Mouse (Mus musculus) common myeloid progenitor, adult 5-6 weeks (primary cell): ENCODE data around the gene Gdpd5. TPM values are rescaled to one million over a fixed set of nuclear protein-coding genes. Genes with fewer than 3 reads are reported as not detected.

Source experiments
- ATAC-seq: replicated peaks from 2 replicates; pipeline ENCODE4 v1.8.0; 2016; ENCODE audit warnings: low read depth, mild to moderate bottlenecking, moderate TSS enrichment, inconsistent platforms; ENCODE audit not compliant: poor library complexity, severe bottlenecking
- total RNA-seq: library from RNA; stranded (forward); fragments of 200-1000, 187-1606 nt; gene quantifications from 2 replicates; pipeline ENCODE4 v1.2.3, GENCODE M21; 2017

The Gdpd5 gene
- total RNA-seq, 1 experiment from 2014 or later: not detected

DNA sequence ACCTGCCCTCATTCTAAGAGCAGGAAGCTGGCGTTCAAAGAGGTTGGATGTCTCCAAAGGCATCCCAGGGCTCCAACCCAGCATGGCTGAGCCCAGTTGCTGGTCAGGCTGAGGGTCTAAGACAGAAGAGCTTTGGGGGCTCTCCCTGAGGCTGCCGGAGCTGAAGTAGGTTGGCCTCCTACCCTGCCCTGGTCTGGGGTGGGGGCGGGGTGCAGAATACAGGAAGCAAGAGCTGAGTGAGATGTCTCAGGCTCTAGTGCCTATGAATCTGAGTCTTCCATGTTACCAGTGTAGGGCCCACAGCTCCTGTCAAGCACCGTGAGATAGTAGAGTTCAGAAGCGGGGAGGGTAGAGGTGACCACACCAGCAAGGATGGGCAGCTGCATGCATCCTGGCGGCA is 51.6 kb downstream of the Gdpd5 start:
- ATAC-seq: no peak

DNA sequence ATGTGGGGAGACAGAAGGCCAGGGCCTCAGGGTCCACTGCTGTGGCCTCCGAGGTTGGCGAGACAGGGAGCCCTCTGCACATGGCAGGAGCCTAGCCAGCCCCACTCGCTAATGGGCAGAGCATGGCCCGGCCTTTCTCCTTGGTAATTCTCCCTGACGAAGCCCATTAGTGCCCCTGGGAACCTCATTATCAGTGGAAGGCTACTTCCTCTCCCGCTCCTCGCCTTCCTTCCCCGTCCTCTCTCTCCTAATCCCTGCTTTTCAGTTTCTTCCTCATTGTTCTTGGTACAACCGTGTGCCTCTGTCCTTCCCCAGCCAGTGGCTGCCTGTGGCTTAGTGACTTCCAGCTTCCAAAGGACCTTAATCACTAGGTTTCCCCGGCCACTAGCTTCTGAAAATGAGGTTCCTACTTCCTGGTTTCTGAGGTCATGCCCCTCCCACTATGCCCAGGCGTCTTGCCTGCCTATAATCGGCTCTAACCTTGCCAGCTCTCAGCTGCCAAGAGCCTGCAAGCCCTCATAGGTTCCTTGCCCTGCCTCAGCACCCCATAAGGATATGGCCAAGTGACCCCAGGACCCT is 53.5 kb downstream of the Gdpd5 start:
- peak; percentile 71 for ATAC-seq

DNA sequence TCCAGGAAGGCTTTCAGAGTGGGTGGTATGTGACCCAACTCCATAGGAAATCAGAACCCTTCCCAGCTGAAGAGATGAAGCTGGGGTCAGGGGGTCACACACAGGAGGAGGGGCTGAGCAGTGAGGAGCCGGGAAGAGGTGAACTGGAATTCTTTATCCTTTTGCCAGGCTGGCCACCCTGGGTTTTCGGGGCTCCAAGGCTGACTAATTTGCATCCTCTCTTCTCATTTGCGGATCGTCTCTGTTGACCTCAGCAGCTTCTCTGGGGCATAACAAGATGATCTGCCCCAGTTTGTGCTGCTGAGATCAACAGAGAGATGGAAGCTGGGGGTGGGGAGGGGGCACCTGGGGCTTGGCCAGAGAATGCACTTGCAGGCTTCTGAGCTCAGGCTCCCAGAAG is 55.3 kb downstream of the Gdpd5 start:
- ATAC-seq: no peak

DNA sequence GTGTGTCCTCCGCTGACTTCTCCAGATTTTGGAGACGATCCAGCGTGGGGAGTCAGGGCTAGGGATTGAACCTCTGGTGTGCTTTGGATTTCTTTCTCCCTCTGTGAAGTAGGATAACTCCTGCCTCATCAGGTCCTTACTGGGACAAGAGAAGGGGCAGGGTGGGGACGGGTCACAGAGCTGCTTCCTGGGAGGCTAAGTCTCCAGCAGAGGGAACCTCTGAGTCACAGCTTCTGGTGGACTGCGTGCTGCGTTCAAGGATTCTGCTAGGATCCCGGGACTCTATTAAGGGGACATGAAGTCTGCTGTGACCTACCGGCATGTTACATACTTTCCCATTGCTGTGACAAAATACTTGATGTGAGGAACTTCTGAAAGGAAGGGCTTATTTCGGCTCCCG is 57.7 kb downstream of the Gdpd5 start:
- no peak for ATAC-seq

DNA sequence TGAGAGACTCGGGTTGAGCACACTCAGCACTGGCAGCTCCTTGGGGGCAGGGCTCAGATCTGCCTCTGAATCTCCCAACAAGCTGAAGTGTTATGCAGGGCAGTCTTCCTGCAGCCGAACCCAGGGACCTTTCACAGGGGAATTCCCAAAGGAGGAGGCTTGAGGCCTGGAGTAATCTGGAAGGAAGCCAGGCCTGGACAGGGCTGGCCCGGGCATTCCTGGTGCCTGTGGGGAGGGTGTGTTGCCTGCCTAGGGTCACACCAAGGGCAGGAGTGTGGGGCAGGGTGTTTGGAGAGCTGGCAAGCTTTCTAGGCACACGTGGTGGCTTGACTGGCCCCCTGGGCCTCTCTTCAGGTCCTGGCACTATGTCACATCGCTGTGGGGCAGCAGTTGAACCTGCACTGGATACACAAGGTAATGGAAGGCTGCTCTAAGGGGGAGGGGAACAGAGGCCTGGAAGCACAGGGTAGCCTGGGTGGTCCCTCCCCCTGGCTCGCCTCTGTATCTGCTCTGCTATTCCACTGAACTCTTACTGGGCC is 60.4 kb downstream of the Gdpd5 start:
- ATAC-seq: no peak

DNA sequence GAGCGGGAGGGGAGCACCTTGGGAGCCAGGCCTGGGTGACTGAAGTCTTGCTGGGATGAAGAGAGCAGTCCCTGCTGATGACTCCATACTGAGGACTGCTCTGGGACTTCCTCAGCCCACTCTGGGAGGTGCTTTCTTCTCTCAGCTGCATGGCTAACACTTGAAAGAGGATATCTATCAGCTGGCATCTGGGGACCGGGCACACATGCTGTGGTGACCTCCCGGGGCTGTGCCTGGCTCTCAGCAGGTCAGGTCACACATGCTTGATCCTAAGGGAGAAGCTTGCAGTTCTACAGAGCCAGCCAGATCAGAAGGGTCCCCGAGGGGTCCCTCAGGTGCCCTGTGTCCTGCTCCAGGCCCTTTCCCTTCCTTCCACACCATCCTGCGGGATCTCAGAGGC is 62.0 kb downstream of the Gdpd5 start:
- no peak for ATAC-seq

DNA sequence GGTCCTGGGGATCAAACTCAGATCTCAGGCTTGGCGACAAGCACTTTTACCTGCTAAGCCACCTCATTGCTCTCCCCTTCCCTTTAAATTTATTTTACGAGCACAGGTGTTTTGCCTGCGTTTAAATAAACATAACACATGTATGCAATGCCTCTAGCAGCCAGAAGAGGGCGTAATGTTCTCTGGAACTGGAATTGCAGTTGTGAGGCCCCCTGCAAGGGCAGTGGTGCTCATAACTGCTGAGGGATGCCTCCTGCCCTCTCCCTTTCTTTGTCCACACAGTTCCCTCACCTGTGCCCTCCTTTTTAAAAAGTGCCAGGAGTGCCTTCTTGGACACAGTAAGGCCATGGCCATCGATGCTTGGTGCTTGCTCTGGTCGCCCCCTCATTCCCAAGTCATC is 62.8 kb downstream of the Gdpd5 start:
- 0 out of 2 replicates have a peak, but pooled peaks have one; percentile 39 for ATAC-seq

DNA sequence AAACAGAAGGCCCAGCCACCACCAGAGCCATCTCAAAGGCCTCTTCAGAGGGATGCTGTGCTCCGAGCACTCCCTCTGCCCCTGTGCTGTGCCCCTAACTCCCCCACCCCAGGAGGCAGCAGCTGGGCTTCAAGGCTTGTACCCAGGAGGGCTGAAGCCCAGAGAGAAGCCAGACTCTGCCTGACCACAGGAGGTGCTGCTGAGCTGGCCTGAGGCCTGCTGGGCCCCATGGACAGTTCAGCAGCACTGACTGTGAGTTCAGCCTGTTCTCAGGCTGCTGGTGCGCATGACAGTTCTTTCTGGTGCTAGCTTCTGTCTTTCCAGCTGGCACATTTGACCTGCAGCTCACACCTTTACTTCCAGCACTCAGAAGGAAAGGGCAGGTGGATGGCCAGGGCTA is 64.6 kb downstream of the Gdpd5 start:
- no peak for ATAC-seq

DNA sequence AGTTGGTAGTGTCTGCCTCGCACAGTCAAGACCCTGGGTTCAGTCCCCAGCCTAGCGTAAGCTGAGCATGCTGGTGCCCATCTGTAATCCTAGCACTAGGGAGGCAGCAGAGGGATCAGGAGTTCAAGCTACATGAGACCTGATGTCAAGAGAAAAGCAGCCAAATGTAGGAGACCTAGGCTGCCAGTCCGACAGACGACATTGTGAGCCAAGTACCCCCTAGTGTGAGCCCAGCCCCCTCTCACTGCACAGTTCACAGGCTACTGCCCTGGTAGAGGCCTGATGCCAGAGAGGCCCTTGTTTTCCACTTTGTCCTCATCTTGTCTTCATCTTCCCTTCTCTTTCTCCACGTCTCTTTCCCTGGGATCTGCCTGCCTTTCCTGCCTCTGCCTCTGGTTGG is 66.1 kb downstream of the Gdpd5 start:
- no peak for ATAC-seq

DNA sequence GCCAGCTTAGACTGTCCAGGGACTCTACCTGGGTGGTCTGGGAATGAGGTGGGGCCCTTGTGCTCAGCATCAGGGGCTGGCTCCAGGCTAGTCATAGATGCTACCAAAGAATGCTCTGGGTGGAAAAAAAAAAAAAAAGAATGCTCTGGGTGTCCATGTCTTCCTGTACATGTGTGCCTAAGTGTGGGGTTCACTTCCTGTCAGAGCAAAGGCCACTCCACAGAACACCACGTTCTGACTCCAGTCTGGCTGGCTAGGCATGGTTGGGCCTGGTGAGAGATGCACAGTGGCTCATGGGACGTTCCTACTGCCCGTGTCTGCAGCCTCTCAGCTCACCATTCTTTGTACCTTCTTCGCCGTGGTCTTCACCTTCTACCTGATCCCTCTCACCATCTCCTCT is 67.4 kb downstream of the Gdpd5 start:
- ATAC-seq: no peak

DNA sequence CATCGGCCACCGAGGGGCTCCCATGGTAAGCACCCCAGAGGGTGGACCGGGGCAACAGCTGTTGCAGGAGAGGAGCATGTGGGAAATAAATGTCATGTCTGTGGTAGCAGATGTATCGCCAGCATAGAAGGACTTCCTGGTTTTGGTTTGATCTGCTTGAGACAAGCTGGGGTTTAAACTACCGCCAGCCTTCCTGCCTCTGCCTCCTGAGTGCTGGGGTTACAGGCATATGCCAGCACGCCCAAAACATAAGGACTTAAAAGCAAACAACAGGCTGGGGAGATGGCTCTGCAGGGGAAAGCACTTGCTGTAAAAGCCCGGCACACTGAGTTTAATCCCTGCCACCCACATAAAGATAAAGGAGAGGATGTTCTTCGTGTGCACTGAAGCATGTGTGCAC is 67.8 kb downstream of the Gdpd5 start:
- ATAC-seq: peak; percentile 68

DNA sequence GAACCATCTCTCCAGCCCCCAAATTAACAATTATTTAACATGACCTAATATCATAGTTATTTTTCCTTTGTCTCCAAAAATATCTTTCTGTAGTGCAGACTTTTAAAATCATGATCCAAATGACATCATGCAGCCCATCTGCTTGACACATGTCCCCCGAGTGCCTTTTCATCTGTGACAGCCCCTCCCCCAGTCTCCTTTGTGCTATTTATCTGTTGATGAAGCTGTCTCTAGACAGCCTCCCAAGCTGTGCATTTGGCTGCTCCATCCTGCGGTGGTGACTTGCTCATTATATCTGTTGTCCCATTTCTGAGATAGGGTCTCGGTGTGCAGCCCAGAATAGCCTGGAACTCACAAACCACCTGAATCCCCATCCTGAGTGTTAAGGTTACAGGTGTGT is 68.5 kb downstream of the Gdpd5 start:
- ATAC-seq: no peak

DNA sequence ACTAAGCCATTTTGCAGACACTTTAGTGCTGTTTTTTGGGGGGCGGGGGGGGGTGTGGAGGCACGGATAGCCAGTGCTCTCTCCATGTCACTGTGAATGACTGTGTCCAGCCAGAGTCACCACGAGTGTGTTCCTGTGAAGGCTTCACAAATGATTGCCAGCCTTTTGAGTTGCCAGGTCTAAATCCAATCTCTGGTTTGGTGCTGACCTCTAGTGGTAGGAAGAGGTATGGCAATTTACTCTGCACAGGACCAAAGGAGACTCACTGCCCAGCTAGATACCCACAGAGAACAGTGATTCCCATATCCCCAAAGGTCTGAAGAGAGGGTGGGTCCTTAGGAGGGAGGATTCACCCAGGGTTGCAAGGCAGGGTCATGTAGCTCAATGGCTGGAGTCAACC is 69.5 kb downstream of the Gdpd5 start:
- ATAC-seq: peak; percentile 69

DNA sequence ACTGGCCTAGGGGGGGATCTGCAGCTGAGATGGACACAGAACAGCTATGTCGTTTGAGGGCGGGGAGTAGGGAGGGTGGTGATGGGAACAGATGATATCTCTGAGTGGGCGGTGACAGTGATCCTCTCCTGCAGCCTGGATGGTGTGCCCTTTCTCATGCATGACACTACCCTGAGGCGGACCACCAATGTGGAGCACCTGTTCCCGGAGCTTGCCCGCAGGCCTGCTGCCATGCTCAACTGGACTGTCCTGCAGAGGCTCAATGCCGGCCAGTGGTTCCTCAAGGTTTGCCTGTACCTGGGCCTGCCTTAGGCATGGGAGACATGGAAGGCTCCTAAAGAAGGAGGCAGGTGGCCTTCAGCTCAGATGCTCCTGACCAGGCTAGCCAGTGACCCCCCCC is 71.6 kb downstream of the Gdpd5 start:
- ATAC-seq: no peak

DNA sequence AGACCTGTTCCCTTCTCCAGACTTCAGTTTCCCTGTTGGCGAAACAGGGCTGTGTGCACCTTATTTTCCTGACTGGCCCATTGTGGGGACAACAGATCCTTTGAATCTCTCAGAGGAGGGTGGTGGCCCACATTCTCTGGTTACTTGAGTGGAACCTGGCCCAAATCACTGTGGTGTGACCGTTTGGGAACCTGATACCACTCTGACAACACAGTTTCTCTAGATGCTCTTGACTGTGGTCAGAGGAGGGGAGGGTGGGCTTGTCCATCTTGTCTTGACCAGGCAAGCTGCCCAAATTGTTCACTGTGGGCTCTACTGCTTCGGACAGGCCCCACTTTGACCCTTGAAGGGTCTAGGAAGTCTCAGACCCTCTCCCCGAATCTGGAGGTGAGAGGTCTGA is 72.8 kb downstream of the Gdpd5 start:
- ATAC-seq: no peak

DNA sequence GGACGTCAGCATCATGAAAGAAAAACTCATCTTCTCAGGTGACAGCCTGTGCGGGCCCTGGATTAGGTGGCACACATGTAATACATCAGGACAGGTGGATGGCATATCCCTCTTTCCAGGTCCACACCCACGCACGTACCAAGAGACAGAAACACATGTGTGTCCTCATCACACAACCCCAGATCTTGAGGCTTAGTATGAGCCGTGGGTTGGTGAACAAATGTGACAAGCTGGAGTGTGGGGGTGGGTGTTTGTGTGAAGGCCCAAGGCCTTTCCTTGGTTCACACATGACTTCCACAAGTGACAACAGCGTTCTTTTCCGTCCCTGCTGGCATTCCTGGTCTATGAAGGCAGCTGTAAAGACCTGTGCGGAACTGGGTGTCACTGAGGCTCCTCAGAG is 77.6 kb downstream of the Gdpd5 start:
- ATAC-seq: no peak

DNA sequence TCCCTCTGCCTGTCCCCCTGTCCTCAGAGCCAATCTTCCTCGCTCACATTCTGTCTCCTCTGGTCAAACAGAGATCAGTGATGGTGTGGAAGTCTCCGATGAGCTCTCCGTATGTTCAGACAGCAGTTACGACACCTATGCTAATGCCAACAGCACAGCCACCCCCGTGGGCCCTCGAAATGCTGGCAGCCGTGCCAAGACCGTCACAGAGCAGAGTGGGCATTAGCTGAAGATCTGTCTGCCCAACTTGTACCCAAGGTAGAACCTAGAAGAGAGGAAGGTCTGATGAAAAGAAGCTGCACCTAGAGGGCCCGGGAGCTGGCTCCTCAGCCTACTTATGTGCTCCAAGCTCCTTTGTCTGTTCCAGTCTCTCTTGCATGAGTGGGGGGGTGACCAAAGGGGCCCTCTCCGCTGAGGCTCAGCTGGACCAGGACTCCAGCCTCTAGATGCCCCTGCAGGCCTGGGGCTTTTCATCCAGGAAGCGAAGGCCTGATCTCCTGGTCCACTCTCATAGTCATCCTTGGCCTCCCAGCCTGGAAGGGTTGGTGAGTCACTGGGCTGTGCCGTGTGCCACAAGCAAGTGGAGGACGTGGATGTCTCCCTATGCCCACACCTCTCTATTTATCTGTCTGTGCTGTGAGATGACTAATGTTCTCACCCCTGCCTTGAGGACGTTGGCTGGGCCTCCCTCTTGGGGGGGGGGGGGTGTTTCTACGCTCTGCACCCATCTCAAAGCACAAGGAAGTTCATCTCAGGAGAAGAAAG is 78.9 kb downstream of the Gdpd5 start:
- ATAC-seq: no peak

DNA sequence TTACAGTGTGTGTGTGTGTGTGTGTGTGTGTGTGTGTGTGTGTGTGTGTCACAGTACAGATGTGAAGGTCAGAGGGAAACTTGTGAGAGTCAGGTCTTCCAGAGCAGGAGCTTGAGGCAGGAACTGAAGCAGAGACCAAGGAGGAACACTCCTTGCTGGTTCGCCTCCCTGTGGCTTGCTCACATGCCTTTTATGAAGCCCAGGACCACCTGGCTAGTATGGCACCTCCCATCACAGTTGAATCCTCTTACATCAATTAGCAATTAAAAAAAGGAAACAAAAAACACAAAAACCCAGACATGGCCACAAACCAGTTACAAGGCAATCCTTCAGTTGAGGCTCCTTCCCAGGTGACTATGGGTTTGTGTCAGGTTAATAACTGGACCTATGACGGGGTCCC is 81.9 kb downstream of the Gdpd5 start:
- no peak for ATAC-seq

DNA sequence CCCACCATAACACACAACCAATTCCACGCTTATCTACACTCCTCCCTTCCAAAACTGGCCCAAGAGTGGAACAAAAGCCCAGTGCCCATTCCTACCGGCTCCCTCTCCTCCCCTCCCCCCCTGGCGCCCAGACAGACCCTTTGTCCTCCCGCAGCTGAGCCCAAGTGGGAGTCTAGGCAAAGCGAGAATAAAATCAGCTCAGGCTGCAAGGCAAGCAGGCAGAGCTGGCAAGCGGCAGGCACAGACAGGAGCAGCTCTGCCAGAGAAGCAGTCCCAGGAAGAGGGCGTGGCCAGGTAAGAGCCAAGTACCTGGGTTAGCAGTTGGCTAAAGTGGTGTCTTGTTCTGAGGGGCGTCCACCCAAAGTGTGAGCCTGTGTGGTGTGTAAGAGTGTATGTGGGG is 84.6 kb downstream of the Gdpd5 start, which contains the start of gene Klhl35:
Gene Klhl35 (plus strand): TSS at position 194 of the 400 bp plus-strand sequence.
- ATAC-seq: no peak

DNA sequence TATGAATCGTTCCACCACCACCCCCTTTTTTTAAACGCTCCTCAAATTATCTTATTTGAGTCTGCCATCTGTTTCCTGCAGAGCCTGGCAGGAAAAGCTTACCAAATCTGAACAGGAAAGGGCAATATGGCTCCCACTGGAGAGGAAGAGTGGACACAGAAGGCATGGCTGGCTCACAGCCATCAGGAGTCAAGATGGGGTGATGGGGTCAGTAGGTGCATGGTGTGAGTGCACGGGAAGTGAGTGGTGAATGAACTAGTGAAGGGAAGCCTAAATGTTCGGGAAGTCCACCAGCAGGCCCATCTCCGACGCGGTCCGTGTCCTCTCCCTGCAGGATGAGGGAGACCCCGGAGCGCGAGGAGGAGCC is 86.7 kb downstream of the Gdpd5 start:
- ATAC-seq: peak; percentile 57

DNA sequence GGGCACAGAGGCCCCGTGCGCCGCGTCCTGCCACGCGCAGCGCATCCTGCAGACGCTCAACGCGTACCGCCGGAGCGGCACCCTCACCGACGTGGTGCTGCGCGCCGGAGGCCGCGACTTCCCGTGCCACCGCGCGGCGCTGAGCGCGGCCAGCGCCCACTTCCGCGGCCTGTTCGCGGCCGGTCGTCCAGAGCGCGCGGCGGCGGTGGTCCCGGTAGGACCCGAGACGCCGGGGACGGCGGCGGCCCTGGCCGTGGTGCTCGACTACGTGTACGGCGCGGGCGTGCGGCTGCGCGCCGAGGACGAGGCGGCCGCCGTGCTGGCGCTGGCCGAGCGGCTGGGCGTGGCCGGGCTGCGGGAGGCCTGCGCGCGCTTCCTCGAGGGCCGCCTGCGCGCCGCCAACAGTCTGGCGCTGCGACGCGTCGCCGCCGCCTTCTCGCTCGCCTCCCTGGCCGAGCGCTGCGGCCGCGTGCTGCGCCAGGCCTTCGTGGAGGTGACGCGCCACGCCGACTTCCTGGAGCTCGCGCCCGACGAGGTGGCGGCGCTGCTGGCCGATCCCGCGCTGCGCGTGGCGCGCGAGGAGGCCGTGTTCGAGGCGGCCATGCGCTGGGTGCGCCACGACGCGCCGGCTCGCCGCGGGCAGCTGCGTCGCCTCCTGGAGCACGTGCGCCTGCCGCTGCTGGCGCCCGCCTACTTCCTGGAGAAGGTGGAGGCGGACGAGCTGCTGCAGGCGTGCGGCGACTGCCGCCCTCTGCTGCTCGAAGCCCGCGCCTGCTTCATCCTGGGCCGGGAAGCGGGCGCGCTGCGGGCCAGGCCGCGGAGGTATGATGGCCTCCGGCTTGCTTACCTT is 87.3 kb downstream of the Gdpd5 start:
- peak; percentile 52 for ATAC-seq
